Mouse (Mus musculus): ENCODE data around the gene Tmc7.

Tmc7 gene

GRCm38 (mm10) chr7:118502333-118502732 lies 82.2 kb downstream of the Tmc7 start:
- CTCF ChIA-PET = no interaction called here

GRCm38 (mm10) chr7:118499784-118500435 lies 84.6 kb downstream of the Tmc7 start:
- CTCF ChIA-PET = no interaction called here

- CTCF ChIA-PET = no interaction called here
Observed at GRCm38 (mm10) chr7:118498984-118499783, 85.4 kb downstream of the Tmc7 start.

- CTCF ChIA-PET = no interaction called here
Observed at GRCm38 (mm10) chr7:118494892-118495579, 89.5 kb downstream of the Tmc7 start.

- CTCF ChIA-PET = no interaction called here
Observed at GRCm38 (mm10) chr7:118493892-118494291, 90.6 kb downstream of the Tmc7 start.

GRCm38 (mm10) chr7:118491431-118492147 lies 92.9 kb downstream of the Tmc7 start, which contains the start of gene Itpripl2:
TSS of gene Itpripl2 (minus strand) at chr7:118491975.
- CTCF ChIA-PET = no interaction called here

GRCm38 (mm10) chr7:118490666-118491430 lies 93.7 kb downstream of the Tmc7 start:
- CTCF ChIA-PET = no interaction called here

- CTCF ChIA-PET = no interaction called here
Observed at GRCm38 (mm10) chr7:118489706-118490665, 94.5 kb downstream of the Tmc7 start.

GRCm38 (mm10) chr7:118488060-118488664 lies 96.4 kb downstream of the Tmc7 start:
- CTCF ChIA-PET = no interaction called here

- CTCF ChIA-PET = no interaction called here
Observed at GRCm38 (mm10) chr7:118486917-118487316, 97.6 kb downstream of the Tmc7 start.

All from spleen, embryonic (tissue).